Mouse (Mus musculus) spleen, postnatal 10 days (tissue): ENCODE measurements around the gene Clcc1.

Experiments used
- DNase-seq, 2 experiments: peaks; one replicate each; pipeline ENCODE4 v3.0.0; 2021 to 2022; ENCODE audit warnings: low spot score in 2 of 2

Clcc1 gene

GRCm38 (mm10) chr3:108701256-108701655, 47.5 kb downstream of the Clcc1 start:
- DNase-seq, result no peak

- no peak for DNase-seq
Measured at GRCm38 (mm10) chr3:108702789-108703188, 49.1 kb downstream of the Clcc1 start.

GRCm38 (mm10) chr3:108711296-108711695, 57.6 kb downstream of the Clcc1 start:
- DNase-seq, result no peak

GRCm38 (mm10) chr3:108713065-108713675, 59.5 kb downstream of the Clcc1 start:
- DNase-seq, result no peak

- DNase-seq, result no peak
Measured at GRCm38 (mm10) chr3:108714837-108715236, 61.1 kb downstream of the Clcc1 start.

- DNase-seq, result peak in 1 of 2 experiments; percentile 24
Measured at GRCm38 (mm10) chr3:108717896-108718502, 64.3 kb downstream of the Clcc1 start.

GRCm38 (mm10) chr3:108719357-108719756, 65.6 kb downstream of the Clcc1 start:
- no peak for DNase-seq

GRCm38 (mm10) chr3:108719761-108720160, 66.0 kb downstream of the Clcc1 start:
- DNase-seq, result no peak

- peak; percentile 19 to 56 for DNase-seq
Measured at GRCm38 (mm10) chr3:108721076-108721991, 67.6 kb downstream of the Clcc1 start.

- DNase-seq, result peak; percentile 97 to 99
Measured at GRCm38 (mm10) chr3:108722036-108722872, 68.5 kb downstream of the Clcc1 start, which contains the start of gene Gpsm2. Gpsm2 (minus strand) TSS chr3:108722309.

GRCm38 (mm10) chr3:108726413-108726812, 72.7 kb downstream of the Clcc1 start:
- DNase-seq, result no peak

- no peak for DNase-seq
Measured at GRCm38 (mm10) chr3:108727344-108727743, 73.6 kb downstream of the Clcc1 start.

GRCm38 (mm10) chr3:108727776-108728175, 74.1 kb downstream of the Clcc1 start:
- no peak for DNase-seq
